Mouse (Mus musculus): Measurements from ENCODE around the gene Magi1. TPM values are rescaled to one million over a fixed set of nuclear protein-coding genes. Genes with fewer than 3 reads are reported as not detected.

Magi1 gene
- polyA plus RNA-seq, 1 experiment from 2014 or later, result 12.0 TPM

GRCm38 (mm10) chr6:93805407-93805936 lies 478.2 kb downstream of the Magi1 start:
- Histone ChIP-seq H3K36me3 (replicated peaks; ENCODE audit: control insufficient read depth, insufficient read depth, low read depth, low read length) (no peaks in the 10 kb centered on the region), H3K4me2 (ENCODE audit: low read depth, low read length) (no peak overlapping the region), H3K9ac (replicated peaks; ENCODE audit: low read length) (no peak overlapping the region), H3K27me3 (ENCODE audit: control insufficient read depth, insufficient read depth, low read length) (no peaks in the 10 kb centered on the region), H3K9me3 (replicated peaks; ENCODE audit: control insufficient read depth, low read length) (no peaks in the 10 kb centered on the region), H3K4me3 (ENCODE audit: low read depth, low read length) (no peak overlapping the region), H3K27ac (replicated peaks; ENCODE audit: low read depth, low read length) (no peak overlapping the region), H3K4me1 (ENCODE audit: control insufficient read depth, insufficient read depth, low read length) (no peaks in the 10 kb centered on the region)
- WGBS, result 86% methylated on average over 5 of the region's 5 CpGs
- DNase-seq (ENCODE audit: low spot score), result no peak
- ATAC-seq (replicated peaks; ENCODE audit: insufficient number of reproducible peaks, low FRiP score, low TSS enrichment, low read depth), result no peak

- H3K4me3 ChIP-seq (ENCODE audit: low read depth, low read length), result no peak overlapping the region
- H3K9me3 ChIP-seq (replicated peaks; ENCODE audit: control insufficient read depth, low read length), result no peaks in the 10 kb centered on the region
- H3K9ac ChIP-seq (replicated peaks; ENCODE audit: low read length), result no peak overlapping the region
- H3K36me3 ChIP-seq (replicated peaks; ENCODE audit: control insufficient read depth, insufficient read depth, low read depth, low read length), result no peaks in the 10 kb centered on the region
- no peak overlapping the region for H3K27ac ChIP-seq (replicated peaks; ENCODE audit: low read depth, low read length)
- no peak overlapping the region for H3K4me2 ChIP-seq (ENCODE audit: low read depth, low read length)
- H3K4me1 ChIP-seq (ENCODE audit: control insufficient read depth, insufficient read depth, low read length), result no peaks in the 10 kb centered on the region
- DNase-seq (ENCODE audit: low spot score), result no peak
- no peaks in the 10 kb centered on the region for H3K27me3 ChIP-seq (ENCODE audit: control insufficient read depth, insufficient read depth, low read length)
- no peak for ATAC-seq (replicated peaks; ENCODE audit: insufficient number of reproducible peaks, low FRiP score, low TSS enrichment, low read depth)
- 40% methylated on average over 4 of the region's 4 CpGs for WGBS
These were observed 481.3 kb downstream of the Magi1 start for GRCm38 (mm10) chr6:93802390-93802789.

- Histone ChIP-seq H3K36me3 (replicated peaks; ENCODE audit: control insufficient read depth, insufficient read depth, low read depth, low read length) (no peaks in the 10 kb centered on the region), H3K27ac (replicated peaks; ENCODE audit: low read depth, low read length) (no peak overlapping the region), H3K4me3 (ENCODE audit: low read depth, low read length) (no peak overlapping the region), H3K4me1 (ENCODE audit: control insufficient read depth, insufficient read depth, low read length) (no peaks in the 10 kb centered on the region), H3K9ac (replicated peaks; ENCODE audit: low read length) (no peak overlapping the region), H3K27me3 (ENCODE audit: control insufficient read depth, insufficient read depth, low read length) (no peaks in the 10 kb centered on the region), H3K4me2 (ENCODE audit: low read depth, low read length) (no peak overlapping the region), H3K9me3 (replicated peaks; ENCODE audit: control insufficient read depth, low read length) (no peaks in the 10 kb centered on the region)
- DNase-seq (ENCODE audit: low spot score), result no peak
- no peak for ATAC-seq (replicated peaks; ENCODE audit: insufficient number of reproducible peaks, low FRiP score, low TSS enrichment, low read depth)
- 83% methylated on average over 4 of the region's 4 CpGs for WGBS
These were observed 483.3 kb downstream of the Magi1 start for GRCm38 (mm10) chr6:93800465-93800864.

- no peak overlapping the region for H3K9ac ChIP-seq (replicated peaks; ENCODE audit: low read length)
- no peak for DNase-seq (ENCODE audit: low spot score)
- 75% methylated on average over 10 of the region's 10 CpGs for WGBS
- ATAC-seq (replicated peaks; ENCODE audit: insufficient number of reproducible peaks, low FRiP score, low TSS enrichment, low read depth), result no peak
- H3K36me3 ChIP-seq (replicated peaks; ENCODE audit: control insufficient read depth, insufficient read depth, low read depth, low read length), result no peaks in the 10 kb centered on the region; the same call in 1 of the 2 replicates
- no peaks in the 10 kb centered on the region for H3K4me1 ChIP-seq (ENCODE audit: control insufficient read depth, insufficient read depth, low read length)
- H3K4me2 ChIP-seq (ENCODE audit: low read depth, low read length), result no peak overlapping the region
- no peaks in the 10 kb centered on the region for H3K27me3 ChIP-seq (ENCODE audit: control insufficient read depth, insufficient read depth, low read length)
- no peaks in the 10 kb centered on the region for H3K9me3 ChIP-seq (replicated peaks; ENCODE audit: control insufficient read depth, low read length)
- no peak overlapping the region for H3K4me3 ChIP-seq (ENCODE audit: low read depth, low read length)
- no peak overlapping the region for H3K27ac ChIP-seq (replicated peaks; ENCODE audit: low read depth, low read length)
These were observed 491.2 kb downstream of the Magi1 start for GRCm38 (mm10) chr6:93792309-93793215.

GRCm38 (mm10) chr6:93789721-93790120 lies 494.0 kb downstream of the Magi1 start:
- H3K27ac ChIP-seq (replicated peaks; ENCODE audit: low read depth, low read length), result no peak overlapping the region
- H3K9ac ChIP-seq (replicated peaks; ENCODE audit: low read length), result no peak overlapping the region
- no peaks in the 10 kb centered on the region for H3K27me3 ChIP-seq (ENCODE audit: control insufficient read depth, insufficient read depth, low read length)
- no peak overlapping the region for H3K4me2 ChIP-seq (ENCODE audit: low read depth, low read length)
- no peaks in the 10 kb centered on the region for H3K4me1 ChIP-seq (ENCODE audit: control insufficient read depth, insufficient read depth, low read length)
- no peaks in the 10 kb centered on the region; the same call in 1 of the 2 replicates for H3K36me3 ChIP-seq (replicated peaks; ENCODE audit: control insufficient read depth, insufficient read depth, low read depth, low read length)
- DNase-seq (ENCODE audit: low spot score) (no peak), ATAC-seq (replicated peaks; ENCODE audit: insufficient number of reproducible peaks, low FRiP score, low TSS enrichment, low read depth) (no peak)
- no peak overlapping the region for H3K4me3 ChIP-seq (ENCODE audit: low read depth, low read length)
- H3K9me3 ChIP-seq (replicated peaks; ENCODE audit: control insufficient read depth, low read length), result no peaks in the 10 kb centered on the region

- WGBS, result 88% methylated on average over 3 of the region's 3 CpGs
- Histone ChIP-seq H3K9me3 (replicated peaks; ENCODE audit: control insufficient read depth, low read length) (no peaks in the 10 kb centered on the region), H3K4me1 (ENCODE audit: control insufficient read depth, insufficient read depth, low read length) (no peaks in the 10 kb centered on the region), H3K27ac (replicated peaks; ENCODE audit: low read depth, low read length) (no peak overlapping the region), H3K4me3 (ENCODE audit: low read depth, low read length) (no peak overlapping the region), H3K36me3 (replicated peaks; ENCODE audit: control insufficient read depth, insufficient read depth, low read depth, low read length) (no peaks in the 10 kb centered on the region; the same call in 1 of the 2 replicates), H3K4me2 (ENCODE audit: low read depth, low read length) (no peak overlapping the region), H3K27me3 (ENCODE audit: control insufficient read depth, insufficient read depth, low read length) (no peaks in the 10 kb centered on the region), H3K9ac (replicated peaks; ENCODE audit: low read length) (no peak overlapping the region)
- DNase-seq (ENCODE audit: low spot score), result no peak
- ATAC-seq (replicated peaks; ENCODE audit: insufficient number of reproducible peaks, low FRiP score, low TSS enrichment, low read depth), result no peak
These were observed 496.7 kb downstream of the Magi1 start for GRCm38 (mm10) chr6:93787042-93787441.

GRCm38 (mm10) chr6:93786220-93786619 lies 497.5 kb downstream of the Magi1 start:
- Histone ChIP-seq H3K4me3 (ENCODE audit: low read depth, low read length) (no peak overlapping the region), H3K4me1 (ENCODE audit: control insufficient read depth, insufficient read depth, low read length) (no peaks in the 10 kb centered on the region), H3K27me3 (ENCODE audit: control insufficient read depth, insufficient read depth, low read length) (no peaks in the 10 kb centered on the region), H3K36me3 (replicated peaks; ENCODE audit: control insufficient read depth, insufficient read depth, low read depth, low read length) (no peaks in the 10 kb centered on the region; the same call in 1 of the 2 replicates), H3K9ac (replicated peaks; ENCODE audit: low read length) (no peak overlapping the region), H3K27ac (replicated peaks; ENCODE audit: low read depth, low read length) (no peak overlapping the region), H3K4me2 (ENCODE audit: low read depth, low read length) (no peak overlapping the region), H3K9me3 (replicated peaks; ENCODE audit: control insufficient read depth, low read length) (no peaks in the 10 kb centered on the region)
- ATAC-seq (replicated peaks; ENCODE audit: insufficient number of reproducible peaks, low FRiP score, low TSS enrichment, low read depth), result no peak
- no peak for DNase-seq (ENCODE audit: low spot score)
- 89% methylated on average over 2 of the region's 2 CpGs for WGBS

GRCm38 (mm10) chr6:93771081-93771480 lies 512.6 kb downstream of the Magi1 start:
- H3K27ac ChIP-seq (replicated peaks; ENCODE audit: low read depth, low read length), result no peak overlapping the region
- ATAC-seq (replicated peaks; ENCODE audit: insufficient number of reproducible peaks, low FRiP score, low TSS enrichment, low read depth) (no peak), DNase-seq (ENCODE audit: low spot score) (no peak)
- no peaks in the 10 kb centered on the region for H3K9me3 ChIP-seq (replicated peaks; ENCODE audit: control insufficient read depth, low read length)
- H3K9ac ChIP-seq (replicated peaks; ENCODE audit: low read length), result no peak overlapping the region
- H3K4me2 ChIP-seq (ENCODE audit: low read depth, low read length), result no peak overlapping the region
- 45% methylated on average over 4 of the region's 4 CpGs for WGBS
- no peaks in the 10 kb centered on the region for H3K27me3 ChIP-seq (ENCODE audit: control insufficient read depth, insufficient read depth, low read length)
- no peak overlapping the region for H3K4me3 ChIP-seq (ENCODE audit: low read depth, low read length)
- H3K4me1 ChIP-seq (ENCODE audit: control insufficient read depth, insufficient read depth, low read length), result no peaks in the 10 kb centered on the region
- H3K36me3 ChIP-seq (replicated peaks; ENCODE audit: control insufficient read depth, insufficient read depth, low read depth, low read length), result no peaks in the 10 kb centered on the region; the same call in 1 of the 2 replicates
